Mouse (Mus musculus): ENCODE data around the gene Exosc5. TPM values are rescaled to one million over a fixed set of nuclear protein-coding genes. Genes with fewer than 3 reads are reported as not detected.

Gene Exosc5
- total and polyA plus RNA-seq, 3 experiments = 16.6 to 23.5 (median 20.5) TPM

DNA sequence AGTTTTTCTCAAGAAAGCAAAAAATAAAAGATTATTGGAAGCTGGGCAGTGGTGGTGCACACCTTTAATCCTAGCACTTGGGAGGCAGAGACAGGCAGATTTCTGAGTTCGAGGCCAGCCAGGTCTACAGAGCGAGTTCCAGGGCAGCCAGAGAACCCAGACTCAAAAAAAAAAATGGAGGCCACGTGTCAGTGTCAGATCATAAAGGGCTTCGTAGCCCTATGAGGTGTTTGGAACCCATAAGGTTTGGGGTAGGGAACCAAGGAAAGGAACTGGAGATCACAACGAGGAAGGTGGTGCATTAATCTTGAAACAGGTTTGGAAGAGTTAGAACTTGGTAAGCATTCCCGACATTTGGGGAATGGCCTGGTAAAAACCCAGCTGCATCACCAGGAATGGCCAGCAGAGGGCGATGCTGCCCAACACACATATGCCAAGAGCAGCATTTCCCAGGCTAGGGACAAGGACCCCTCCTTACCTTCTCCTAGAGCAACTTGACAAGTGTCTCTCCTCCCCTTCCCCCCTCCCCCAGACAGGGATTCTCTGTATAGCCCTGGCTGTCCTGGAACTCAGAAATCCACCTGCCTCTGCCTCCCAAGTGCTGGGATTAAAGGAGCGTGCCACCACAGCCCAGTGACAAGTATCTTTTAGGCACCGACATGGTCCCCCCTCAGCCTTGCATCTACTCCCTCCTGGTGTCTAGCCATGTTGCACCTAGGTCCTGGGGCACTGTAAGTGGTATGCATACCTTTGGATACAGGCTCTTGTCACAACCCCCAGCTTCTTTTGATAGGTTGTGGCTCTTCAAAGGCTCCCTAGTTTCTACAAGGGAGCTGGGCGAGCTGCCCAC is 61.0 kb downstream of the Exosc5 start:
- peak; percentile 70 to 90 for DNase-seq
- WGBS = 52% methylated on average over 10 of the region's 10 CpGs
- Histone ChIP-seq H3K27ac (peak overlapping the region; percentile 97; the same call in 1 of the 2 replicates), H3K36me3 (ENCODE audit: control insufficient read depth, insufficient read depth, low read length) (no peaks in the 10 kb centered on the region; the same call in 1 of the 2 replicates), H3K79me2 (replicated peaks; ENCODE audit: control insufficient read depth, insufficient read depth, low read length) (no peaks in the 10 kb centered on the region), H3K27me3 (ENCODE audit: control insufficient read depth, insufficient read depth, low read length) (no peaks in the 10 kb centered on the region), H3K4me1 (ENCODE audit: control insufficient read depth, insufficient read depth, low read length) (peaks cover 6% of the 10 kb centered on the region), H3K4me3 (no peak overlapping the region), H3K9ac (ENCODE audit: low read depth, low read length) (no peak overlapping the region)
- intact Hi-C loops (cut with DNase I) = loop anchor here (1.0 to 2.0 kb wide), 4 partner anchors 33 to 85 kb away; partner anchors contain the start of genes Bckdha, Exosc5 and Tgfb1
- TF ChIP-seq POLR2A (IDR thresholded peaks at IDR 0.05; ENCODE audit: insufficient read depth, low read depth, low read length) (no peak), EP300 (IDR thresholded peaks at IDR 0.05; ENCODE audit: insufficient read depth, low read depth, low read length) (peak; percentile 90)

DNA sequence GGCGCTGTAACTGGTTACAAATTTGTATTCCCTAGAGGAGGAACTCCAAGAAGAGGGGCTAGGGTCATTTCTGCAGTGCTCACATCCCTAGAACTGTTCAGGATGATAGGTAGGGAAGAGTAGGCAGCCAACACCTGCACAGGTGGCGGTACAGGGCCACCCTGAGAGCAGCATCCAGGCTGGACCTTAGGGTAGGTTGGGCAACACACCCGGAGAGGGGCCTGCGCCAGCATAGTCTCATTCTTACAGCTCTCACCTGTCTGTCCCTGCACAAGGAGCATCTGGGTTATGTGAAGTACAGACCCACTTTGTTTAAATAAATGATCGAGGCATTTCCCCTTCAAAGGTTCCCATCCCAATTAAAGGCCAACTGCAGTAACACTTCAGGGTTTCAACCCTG is 61.8 kb downstream of the Exosc5 start:
- Histone ChIP-seq H3K4me1 (ENCODE audit: control insufficient read depth, insufficient read depth, low read length) (peaks cover 6% of the 10 kb centered on the region), H3K27ac (no peak overlapping the region), H3K27me3 (ENCODE audit: control insufficient read depth, insufficient read depth, low read length) (no peaks in the 10 kb centered on the region), H3K79me2 (replicated peaks; ENCODE audit: control insufficient read depth, insufficient read depth, low read length) (no peaks in the 10 kb centered on the region), H3K9ac (ENCODE audit: low read depth, low read length) (no peak overlapping the region), H3K36me3 (ENCODE audit: control insufficient read depth, insufficient read depth, low read length) (no peaks in the 10 kb centered on the region; the same call in 1 of the 2 replicates), H3K4me3 (no peak overlapping the region)
- no peak for TF ChIP-seq EP300 (IDR thresholded peaks at IDR 0.05; ENCODE audit: insufficient read depth, low read depth, low read length)
- no peak for TF ChIP-seq POLR2A (IDR thresholded peaks at IDR 0.05; ENCODE audit: insufficient read depth, low read depth, low read length)
- TF ChIP-seq CTCF (IDR thresholded peaks at IDR 0.05) = no peak
- DNase-seq = no peak
- 78% methylated on average over 5 of the region's 5 CpGs for WGBS
- intact Hi-C loops (cut with DNase I) = loop anchor here (1.0 to 2.0 kb wide), 3 partner anchors 32 to 85 kb away; partner anchors contain the start of gene Tgfb1

Other genes with a start within 250 kb of the Exosc5 start
- gene Cxcl17, start 246.3 kb upstream of the Exosc5 start, total RNA-seq (2021) = not detected
- gene Cxcl17, start 246.3 kb upstream of the Exosc5 start, polyA plus RNA-seq (2012; rRNA removed) = 8.1 TPM in 1 of 2 replicates, not detected in the other
- 10 to 100 TPM; 13.5 to 14.6 TPM for gene Ceacam1, start 181.6 kb upstream of the Exosc5 start, total RNA-seq (2021)
- 9.8 and 17.3 TPM in 2 replicates for gene Ceacam1, start 181.6 kb upstream of the Exosc5 start, polyA plus RNA-seq (2012; rRNA removed)
- gene Ceacam2, start 119.3 kb upstream of the Exosc5 start, total RNA-seq (2021) = 1 to 10 TPM; 2.6 to 3.3 TPM
- gene Ceacam2, start 119.3 kb upstream of the Exosc5 start, polyA plus RNA-seq (2012; rRNA removed) = 0.06 and 0.10 TPM in 2 replicates
- under 1 TPM in 1 of 2 experiments, not detected in 1; 0.47 TPM for gene Erich4, start 43.3 kb upstream of the Exosc5 start, total RNA-seq (2021)
- not detected in 2 replicates for gene Erich4, start 43.3 kb upstream of the Exosc5 start, polyA plus RNA-seq (2012; rRNA removed)
- 10 to 100 TPM; 52.2 to 61.8 TPM for gene Dmac2, start 39.8 kb upstream of the Exosc5 start, total RNA-seq (2021)
- gene Dmac2, start 39.8 kb upstream of the Exosc5 start, polyA plus RNA-seq (2012; rRNA removed) = 83.8 and 85.2 TPM in 2 replicates
- 1 to 10 TPM; 2.3 to 3.8 TPM for gene B3gnt8, start 32.5 kb upstream of the Exosc5 start, total RNA-seq (2021)
- gene B3gnt8, start 32.5 kb upstream of the Exosc5 start, polyA plus RNA-seq (2012; rRNA removed) = 4.7 and 6.4 TPM in 2 replicates
- gene Bckdha, start 183 bp upstream of the Exosc5 start, total RNA-seq (2021) = 100 to 1,000 TPM; 225 to 312 TPM
- 490 and 545 TPM in 2 replicates for gene Bckdha, start 183 bp upstream of the Exosc5 start, polyA plus RNA-seq (2012; rRNA removed)
- gene Tmem91, start 16.0 kb downstream of the Exosc5 start, total RNA-seq (2021) = not detected
- 1.1 TPM in 1 of 2 replicates, not detected in the other for gene Tmem91, start 16.0 kb downstream of the Exosc5 start, polyA plus RNA-seq (2012; rRNA removed)
- 10 to 100 TPM in 1 of 2 experiments, 1 to 10 TPM in 1; 7.9 to 10.2 TPM for gene B9d2, start 21.6 kb downstream of the Exosc5 start, total RNA-seq (2021)
- gene B9d2, start 21.6 kb downstream of the Exosc5 start, polyA plus RNA-seq (2012; rRNA removed) = 31.5 and 32.2 TPM in 2 replicates
- gene Tgfb1, start 27.8 kb downstream of the Exosc5 start, total RNA-seq (2021) = 10 to 100 TPM; 21.5 to 22.5 TPM
- gene Tgfb1, start 27.8 kb downstream of the Exosc5 start, polyA plus RNA-seq (2012; rRNA removed) = 16.3 and 24.7 TPM in 2 replicates
- 10 to 100 TPM; 51.8 to 59.3 TPM for gene Ccdc97, start 59.9 kb downstream of the Exosc5 start, total RNA-seq (2021)
- 62.9 and 72.6 TPM in 2 replicates for gene Ccdc97, start 59.9 kb downstream of the Exosc5 start, polyA plus RNA-seq (2012; rRNA removed)
- 10 to 100 TPM; 71.0 to 76.2 TPM for gene Hnrnpul1, start 95.6 kb downstream of the Exosc5 start, total RNA-seq (2021)
- 24.5 and 29.4 TPM in 2 replicates for gene Hnrnpul1, start 95.6 kb downstream of the Exosc5 start, polyA plus RNA-seq (2012; rRNA removed)
- gene Axl, start 129.5 kb downstream of the Exosc5 start, total RNA-seq (2021) = 10 to 100 TPM; 75.0 to 82.4 TPM
- gene Axl, start 129.5 kb downstream of the Exosc5 start, polyA plus RNA-seq (2012; rRNA removed) = 51.8 and 73.7 TPM in 2 replicates
- 1 to 10 TPM; 5.7 to 5.9 TPM for gene Cyp2s1, start 157.7 kb downstream of the Exosc5 start, total RNA-seq (2021)
- gene Cyp2s1, start 157.7 kb downstream of the Exosc5 start, polyA plus RNA-seq (2012; rRNA removed) = 5.4 and 10.1 TPM in 2 replicates
- 1 to 10 TPM; 1.3 to 3.1 TPM for gene Cyp2b10, start 238.5 kb downstream of the Exosc5 start, total RNA-seq (2021)
- 0.29 and 1.8 TPM in 2 replicates for gene Cyp2b10, start 238.5 kb downstream of the Exosc5 start, polyA plus RNA-seq (2012; rRNA removed)

All from heart, adult 2 months (tissue).